Mouse (Mus musculus) hindbrain, embryonic 13.5 days (tissue): ENCODE measurements around the gene Pecr. TPM values are rescaled to one million over a fixed set of nuclear protein-coding genes. Genes with fewer than 3 reads are reported as not detected.

Source experiments
- polyA plus RNA-seq: library from polyadenylated mRNA; unstranded; fragments of >200 nt; fragmentation: Nextera tagmentation; extraction: Ambion mirVana; gene quantifications from 2 replicates; pipeline ENCODE4 v1.2.1, GENCODE M21; 2015

Gene Pecr
- polyA plus RNA-seq, 1 experiment from 2014 or later: 8.9 TPM

Other genes starting within 250 kb of the Pecr start
- 5.7 and 7.0 TPM in 2 replicates for gene Mreg, start 72.0 kb downstream of the Pecr start, polyA plus RNA-seq
- 42.3 and 46.8 TPM in 2 replicates for gene Tmem169, start 55 bp upstream of the Pecr start, polyA plus RNA-seq
- gene Xrcc5, start 23.1 kb upstream of the Pecr start, polyA plus RNA-seq: 26.0 and 26.5 TPM in 2 replicates